Mouse (Mus musculus): ENCODE measurements around the gene Tymp. TPM values are rescaled to one million over a fixed set of nuclear protein-coding genes. Genes with fewer than 3 reads are reported as not detected.

Tymp gene
- under 1 TPM; 0.61 to 0.74 TPM for polyA plus RNA-seq (2017; shearing (Covaris generic))

DNA sequence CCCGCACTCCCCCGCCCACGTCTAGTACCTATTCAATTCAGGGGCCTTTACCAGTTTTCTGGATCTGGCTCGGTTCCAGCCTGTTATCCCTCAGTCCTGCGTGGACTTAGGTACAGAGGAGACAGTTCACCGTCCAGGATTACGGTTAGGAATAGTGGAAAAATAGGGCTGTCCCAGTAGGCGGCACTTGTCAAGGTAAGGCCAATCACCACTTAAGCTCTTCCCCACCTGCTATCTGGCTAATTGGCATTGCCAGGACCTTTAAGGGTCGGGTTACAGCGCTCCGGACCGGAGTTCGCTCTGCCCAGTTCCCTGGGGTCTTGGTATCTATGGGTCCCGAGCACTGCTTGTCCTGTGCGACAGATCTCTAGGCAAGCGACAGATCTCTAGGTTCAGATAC, at the start of gene Tymp:
Tymp (minus strand) TSS at position 83 of the 400 bp plus-strand sequence.
- ATAC-seq, result no peak

DNA sequence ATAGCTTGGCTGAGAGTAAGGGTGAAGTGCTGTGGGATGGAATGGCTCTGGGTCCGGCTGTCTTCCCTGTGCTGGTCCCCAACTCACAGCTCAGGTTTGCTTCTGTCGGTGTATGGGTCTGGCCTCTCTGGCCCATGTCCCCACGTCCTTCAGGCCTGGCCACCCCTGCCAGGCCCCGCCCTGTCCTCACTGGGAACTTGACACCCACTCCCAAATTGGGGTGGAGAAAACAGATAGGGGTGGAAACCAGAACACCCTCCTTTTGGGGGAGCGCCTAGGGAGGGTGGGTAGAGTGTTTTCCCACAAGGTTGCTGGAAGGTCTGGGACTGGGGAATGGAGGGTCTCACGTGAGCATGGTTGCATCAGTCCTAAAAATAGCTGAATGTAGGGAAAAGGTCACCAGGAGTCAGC, 48.9 kb upstream of the Tymp start, which contains the start of gene Cpt1b:
Cpt1b (minus strand) TSS at position 153 of the 411 bp plus-strand sequence.
- no peak for ATAC-seq

GRCm38 (mm10) chr15:89424621-89425020, 47.8 kb upstream of the Tymp start:
- no peak for ATAC-seq

- ATAC-seq, result no peak
Observed at GRCm38 (mm10) chr15:89421938-89422337, 45.1 kb upstream of the Tymp start.

GRCm38 (mm10) chr15:89415282-89415681, 38.4 kb upstream of the Tymp start:
- no peak for ATAC-seq

GRCm38 (mm10) chr15:89410118-89410517, 33.3 kb upstream of the Tymp start, which contains the start of gene Syce3:
Gene Syce3, minus strand, starts transcription at chr15:89410503.
- ATAC-seq, result no peak

DNA sequence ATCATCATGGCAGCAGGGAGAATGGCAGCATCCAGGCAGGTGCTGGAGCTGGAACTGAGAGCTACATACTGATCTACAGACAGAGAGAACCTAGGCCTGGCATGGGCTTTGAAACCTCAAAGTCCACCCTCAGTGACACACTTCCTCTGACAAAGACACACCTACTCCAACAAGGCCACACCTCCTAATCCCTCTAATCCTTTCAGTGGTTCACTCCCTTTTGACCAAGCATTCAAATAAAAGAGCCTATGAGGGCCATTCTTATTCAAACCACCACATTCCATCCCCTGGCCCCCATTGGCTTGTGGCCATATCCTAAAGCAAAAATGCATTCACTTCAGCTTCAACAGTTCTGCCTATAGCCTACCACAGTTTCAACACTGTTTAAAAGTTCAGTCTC, 29.9 kb upstream of the Tymp start:
- ATAC-seq, result no peak

GRCm38 (mm10) chr15:89404831-89405623, 28.2 kb upstream of the Tymp start:
- no peak for ATAC-seq

DNA sequence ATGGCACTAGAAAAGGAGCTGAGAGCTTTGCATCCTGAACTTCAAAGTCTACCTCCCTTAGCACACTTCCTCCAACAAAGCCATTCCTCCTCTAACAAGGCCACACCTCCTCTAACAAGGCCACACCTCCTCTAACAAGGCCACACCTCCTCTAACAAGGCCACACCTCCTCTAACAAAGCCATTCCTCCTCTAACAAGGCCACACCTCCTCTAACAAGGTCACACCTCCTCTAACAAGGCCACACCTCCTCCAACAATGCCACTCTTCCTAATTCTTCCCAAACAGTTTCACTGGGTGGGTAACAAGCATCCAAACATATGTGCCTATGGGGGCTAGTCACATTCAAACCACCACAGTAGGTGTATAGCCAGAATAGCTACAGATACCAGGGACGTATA, 25.6 kb upstream of the Tymp start:
- ATAC-seq, result no peak

DNA sequence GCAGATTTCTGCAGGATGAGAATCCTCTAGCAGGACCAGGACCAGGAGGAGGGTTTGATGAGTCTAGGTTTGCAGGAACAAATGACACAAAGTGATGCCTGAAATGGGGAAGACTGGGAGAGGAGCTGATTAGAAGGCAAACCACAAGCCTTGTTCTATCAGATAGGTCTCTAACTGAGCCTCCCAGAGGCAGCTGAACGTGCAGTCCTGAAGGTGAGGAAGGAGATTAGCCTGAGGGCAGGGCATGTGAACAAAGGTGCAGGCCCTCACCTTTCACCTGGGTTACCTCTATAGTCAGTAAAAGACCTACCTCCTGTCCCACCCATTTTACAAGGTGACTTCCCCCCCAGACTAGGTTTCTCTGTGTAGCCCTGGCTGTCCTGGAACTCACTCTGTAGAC, 22.9 kb upstream of the Tymp start:
- no peak for ATAC-seq

DNA sequence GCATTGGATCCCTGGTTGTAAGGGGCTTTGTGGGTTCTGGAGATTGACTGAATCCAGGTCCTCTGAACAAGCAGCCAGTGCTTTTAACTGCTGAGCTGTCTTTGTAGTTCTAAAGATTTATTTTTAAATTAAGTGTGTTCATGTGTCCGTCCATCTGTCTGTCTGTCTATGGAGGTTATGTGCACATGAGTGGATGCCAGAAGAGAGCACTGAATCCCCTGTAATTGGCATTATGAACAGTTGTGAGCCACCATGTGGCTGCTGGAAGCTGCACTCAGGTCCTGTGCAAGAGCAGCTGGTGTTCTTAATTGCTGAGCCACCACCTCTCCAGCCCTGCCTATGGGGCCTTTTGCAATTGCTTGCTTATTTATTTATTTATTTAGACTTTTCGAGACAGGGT, 21.3 kb upstream of the Tymp start:
- no peak for ATAC-seq

- ATAC-seq, result no peak
Observed at GRCm38 (mm10) chr15:89396883-89397282, 20.0 kb upstream of the Tymp start.

GRCm38 (mm10) chr15:89390081-89390480, 13.2 kb upstream of the Tymp start:
- no peak for ATAC-seq

GRCm38 (mm10) chr15:89387127-89387526, 10.3 kb upstream of the Tymp start:
- ATAC-seq, result peak; percentile 72

DNA sequence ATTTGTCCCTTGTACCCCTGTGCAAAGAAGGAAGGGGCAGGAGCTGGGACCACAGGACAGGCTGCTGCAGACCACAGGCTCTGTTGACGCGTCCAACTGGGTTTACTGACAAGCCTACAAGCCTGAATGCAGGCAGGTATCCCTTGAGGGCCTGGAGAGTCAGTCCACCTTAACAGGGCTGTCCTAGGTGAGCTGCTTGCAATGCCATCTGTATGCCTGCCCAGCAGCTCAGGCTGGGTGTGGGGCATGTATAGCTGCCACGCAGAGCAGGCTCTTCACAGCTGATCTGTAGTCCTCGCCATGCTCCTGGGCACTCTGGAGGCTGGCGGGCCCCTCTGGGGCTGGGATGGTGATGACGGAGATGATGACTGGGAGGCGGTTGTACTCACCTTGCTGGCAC, 7.8 kb upstream of the Tymp start, which contains the start of gene Klhdc7b:
Klhdc7b (plus strand) TSS at position 301 of the 400 bp plus-strand sequence.
- ATAC-seq, result no peak

GRCm38 (mm10) chr15:89379429-89379828, 2.6 kb upstream of the Tymp start:
- ATAC-seq, result no peak

DNA sequence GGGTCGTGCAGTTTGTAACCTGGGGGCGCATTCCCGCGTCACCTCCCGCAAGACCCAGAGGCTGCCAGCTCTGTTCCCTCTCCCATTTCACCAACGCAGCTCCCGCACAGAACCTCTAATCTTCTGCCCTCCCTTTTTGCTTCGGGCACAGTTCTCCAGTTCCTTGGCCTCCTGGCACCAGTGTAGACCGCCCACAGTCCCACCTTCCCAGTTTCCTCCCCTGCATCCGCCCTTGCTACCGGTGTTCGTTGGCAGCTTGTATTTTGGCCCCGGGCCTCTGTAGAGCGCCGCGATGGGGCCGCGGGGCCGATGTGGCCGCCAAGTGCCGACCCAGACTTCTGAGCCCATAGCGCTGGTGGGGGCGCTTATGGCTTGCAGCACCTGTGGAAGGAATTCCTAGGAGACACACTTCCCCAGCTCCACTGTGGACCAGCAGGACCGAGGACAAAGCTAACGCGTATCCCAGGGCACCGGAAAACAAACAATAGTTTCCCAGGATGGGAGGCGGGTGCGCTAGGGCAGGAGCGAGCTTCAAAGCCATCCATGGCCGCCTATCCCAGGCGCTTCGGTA, 2.1 kb upstream of the Tymp start, which contains the start of gene Odf3b:
Odf3b (minus strand) TSS at position 452 of the 571 bp plus-strand sequence.
- ATAC-seq, result peak; percentile 36

DNA sequence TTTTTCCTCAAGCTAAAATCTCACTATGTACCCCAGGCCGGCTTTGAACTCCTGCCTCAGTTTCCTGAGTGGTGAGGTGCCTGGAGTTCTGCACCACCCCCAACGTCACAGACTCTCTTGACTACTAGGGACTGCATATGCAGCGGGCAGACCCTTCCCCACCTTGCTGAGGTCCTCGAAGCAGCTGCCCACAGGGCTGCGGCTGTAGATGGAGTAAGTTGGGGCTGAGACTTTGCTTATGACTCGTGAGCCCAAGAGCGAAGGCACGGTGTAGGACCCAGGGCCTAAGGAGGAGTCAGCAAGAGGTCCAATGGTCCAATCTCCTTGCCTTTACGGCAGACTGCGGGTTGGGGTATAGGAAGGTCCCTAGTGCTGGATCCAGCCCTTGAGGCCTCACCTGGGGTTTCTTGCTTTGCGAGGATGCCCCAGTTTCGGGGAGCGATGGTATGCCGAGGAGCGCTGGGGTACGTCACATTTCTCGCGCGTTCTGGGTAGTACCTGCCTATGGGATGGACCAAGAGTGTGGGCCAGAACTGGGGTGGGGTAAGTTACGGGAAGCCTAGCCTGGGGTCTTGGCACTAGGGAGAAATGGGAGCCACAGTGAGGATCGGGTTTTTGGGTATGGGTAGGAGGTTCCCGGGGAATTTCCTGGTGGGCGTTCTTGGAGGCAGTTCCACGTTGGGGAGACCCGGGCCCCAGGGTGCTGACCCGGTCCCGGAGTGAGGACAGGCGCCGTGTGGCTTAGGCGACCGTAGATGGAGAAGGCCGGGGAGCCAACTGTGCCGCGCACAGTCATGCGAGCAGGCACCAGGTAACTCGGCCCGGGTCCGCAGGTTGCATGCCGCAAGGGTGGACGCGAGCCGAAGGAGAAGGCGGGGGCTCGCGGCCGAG, 1.3 kb upstream of the Tymp start:
- ATAC-seq, result no peak

- no peak for ATAC-seq
Observed at GRCm38 (mm10) chr15:89377362-89377761, 523 bp upstream of the Tymp start.

DNA sequence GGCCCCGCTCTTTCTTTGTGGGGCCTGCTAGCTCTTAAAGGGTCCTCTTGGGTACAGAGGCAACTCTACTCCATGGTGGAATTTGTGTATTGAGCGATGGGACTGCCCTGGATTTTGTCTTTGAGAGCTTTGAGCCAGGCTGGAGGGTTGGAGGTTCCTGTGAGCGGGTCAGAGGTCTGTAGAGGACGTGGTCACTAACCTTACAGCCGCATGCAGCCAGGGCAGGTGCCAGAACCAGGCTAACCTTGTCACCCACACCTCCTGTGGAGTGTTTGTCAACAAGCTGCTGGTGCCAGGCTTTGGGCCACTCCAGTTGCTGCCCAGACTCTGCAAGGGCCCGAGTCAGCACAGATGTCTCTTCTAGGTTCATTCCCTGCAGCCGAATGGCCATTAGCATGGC, 799 bp downstream of the Tymp start:
- no peak for ATAC-seq

GRCm38 (mm10) chr15:89374801-89375534, 1.9 kb downstream of the Tymp start:
- no peak for ATAC-seq

- ATAC-seq, result no peak
Observed at GRCm38 (mm10) chr15:89374340-89374739, 2.5 kb downstream of the Tymp start.

Data from activated CD4-positive, CD25-positive, alpha-beta regulatory T cell, adult 4 months (primary cell).